Mouse (Mus musculus) myocyte (in vitro differentiated cells): Measurements from ENCODE around the gene Tpm4. TPM values are rescaled to one million over a fixed set of nuclear protein-coding genes. Genes with fewer than 3 reads are reported as not detected.
"Not testable (repeated sequence)": the region's sequence is repeated elsewhere in the genome, so short reads cannot be mapped to it uniquely, and the experiment has no call there.

Source experiments
- H3K27me3 ChIP-seq: one replicate; pipeline ENCODE4 v1.6.1; 2011; ENCODE audit not compliant: control insufficient read depth, insufficient read depth, insufficient read length
- H3K36me3 ChIP-seq: one replicate; pipeline ENCODE4 v1.6.1; 2011; ENCODE audit not compliant: control insufficient read depth, insufficient read depth
- H3K4me2 ChIP-seq: one replicate; pipeline ENCODE4 v1.6.1; 2011; ENCODE audit warnings: low read depth, control low read depth
- H3K4me3 ChIP-seq: one replicate; pipeline ENCODE4 v1.5.1; 2011; ENCODE audit warnings: mild to moderate bottlenecking, control low read depth, moderate library complexity
- H3K79me2 ChIP-seq: one replicate; pipeline ENCODE4 v1.6.1; 2011; ENCODE audit not compliant: control insufficient read depth, insufficient read depth
- H3ac ChIP-seq: one replicate; pipeline ENCODE4 v1.6.1; 2011; ENCODE audit not compliant: control insufficient read depth, insufficient read length
- CEBPB ChIP-seq: IDR thresholded peaks from 2 replicates; pipeline ENCODE4 v1.6.1; 2011; ENCODE audit warnings: mild to moderate bottlenecking, moderate library complexity; ENCODE audit not compliant: poor library complexity, insufficient read depth, severe bottlenecking
- E2F4 ChIP-seq: IDR thresholded peaks from one replicate; pipeline ENCODE4 v1.6.1; 2011; ENCODE audit warnings: mild to moderate bottlenecking, control low read depth, moderate library complexity; ENCODE audit not compliant: insufficient read depth
- MAX ChIP-seq: IDR thresholded peaks from one replicate; pipeline ENCODE4 v1.6.1; 2011; ENCODE audit warnings: low read depth, mild to moderate bottlenecking, control low read depth
- MYOD1 ChIP-seq, 3 experiments: IDR thresholded peaks; one replicate each; pipeline ENCODE4 v1.6.1; 2011; ENCODE audit warnings: control low read depth in 2 of 3, low read depth in 2 of 3, mild to moderate bottlenecking in 2 of 3, moderate library complexity in 1 of 3; ENCODE audit not compliant: insufficient read length in 2 of 3, control insufficient read depth in 1 of 3
- MYOG ChIP-seq, 3 experiments: IDR thresholded peaks; one replicate each; pipeline ENCODE4 v1.6.1; 2011; ENCODE audit warnings: control low read depth in 2 of 3, low read depth in 2 of 3, mild to moderate bottlenecking in 2 of 3; ENCODE audit not compliant: insufficient read length in 2 of 3, control insufficient read depth in 1 of 3, insufficient read depth in 1 of 3
- POLR2A ChIP-seq: IDR thresholded peaks from one replicate; pipeline ENCODE4 v1.6.1; 2011; ENCODE audit warnings: low read depth, mild to moderate bottlenecking, control low read depth, moderate library complexity; ENCODE audit not compliant: insufficient read length
- POLR2AphosphoS2 ChIP-seq: IDR thresholded peaks from one replicate; pipeline ENCODE4 v1.6.1; 2011; ENCODE audit warnings: low read depth, control low read depth; ENCODE audit not compliant: insufficient read length
- REST ChIP-seq: IDR thresholded peaks from one replicate; pipeline ENCODE4 v1.6.1; 2011; ENCODE audit warnings: mild to moderate bottlenecking, control low read depth, moderate library complexity; ENCODE audit not compliant: insufficient read depth, insufficient read length
- SRF ChIP-seq: IDR thresholded peaks from one replicate; pipeline ENCODE4 v1.6.1; 2011; ENCODE audit warnings: low read depth; ENCODE audit not compliant: control insufficient read depth, insufficient read length
- TCF12 ChIP-seq: IDR thresholded peaks from one replicate; pipeline ENCODE4 v1.6.1; 2011; ENCODE audit warnings: mild to moderate bottlenecking, control low read depth; ENCODE audit not compliant: poor library complexity, insufficient read depth, severe bottlenecking
- TCF3 ChIP-seq: IDR thresholded peaks from one replicate; pipeline ENCODE4 v1.6.1; 2011; ENCODE audit warnings: low read depth, control low read depth; ENCODE audit not compliant: insufficient read length
- USF1 ChIP-seq: IDR thresholded peaks from one replicate; pipeline ENCODE4 v1.6.1; 2011; ENCODE audit warnings: low read depth, mild to moderate bottlenecking, control low read depth, moderate library complexity
- polyA plus RNA-seq: library from polyadenylated mRNA; unstranded; fragments of >200 nt; fragmentation: generic; extraction: Trizol; gene quantifications from one replicate; pipeline ENCODE4 v1.2.1, GENCODE M21; 2012; ENCODE audit warnings: missing spikeins

The Tpm4 gene
- polyA plus RNA-seq, 1 experiment: 205 TPM

DNA sequence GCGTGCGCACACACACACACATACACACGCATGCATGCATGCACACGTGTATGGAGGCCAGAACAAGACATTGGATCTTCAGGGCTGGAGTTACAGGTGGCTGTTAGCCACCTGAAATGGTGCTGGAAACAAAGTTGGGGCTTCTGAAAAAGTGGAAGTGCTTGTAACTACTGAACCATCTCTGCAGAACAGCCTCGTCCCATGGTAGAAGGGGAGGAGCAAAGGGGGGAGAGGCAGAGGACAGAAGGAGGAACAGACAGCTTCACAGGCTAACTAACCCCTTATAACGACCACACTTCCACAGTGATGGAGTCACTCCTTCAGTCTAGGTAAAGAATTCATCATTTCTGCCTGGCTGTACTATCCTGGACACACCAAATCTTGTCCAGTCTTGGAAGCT is 23.9 kb upstream of the Tpm4 start:
- no peaks in the 10 kb centered on the region for H3K36me3 ChIP-seq
- H3ac ChIP-seq: no peak overlapping the region
- no peaks in the 10 kb centered on the region for H3K27me3 ChIP-seq
- TF ChIP-seq E2F4: no peak
- TF ChIP-seq CEBPB: no peak
- TF ChIP-seq MAX: no peak
- no peak for TF ChIP-seq MYOG (IDR thresholded peaks at IDR 0.05; ENCODE audit: control insufficient read depth in 1 of 3, insufficient read depth in 1 of 3, insufficient read length in 2 of 3, low read depth in 2 of 3)
- no peak for TF ChIP-seq MYOD1 (IDR thresholded peaks at IDR 0.05; ENCODE audit: control insufficient read depth in 1 of 3, insufficient read length in 2 of 3, low read depth in 2 of 3)
- no peak for TF ChIP-seq TCF3
- TF ChIP-seq USF1: no peak
- no peak for TF ChIP-seq POLR2AphosphoS2
- no peak for TF ChIP-seq POLR2A
- no peak for TF ChIP-seq SRF
- no peak for TF ChIP-seq TCF12
- no peak overlapping the region for H3K4me3 ChIP-seq
- no peak overlapping the region for H3K4me2 ChIP-seq
- H3K79me2 ChIP-seq: no peaks in the 10 kb centered on the region

DNA sequence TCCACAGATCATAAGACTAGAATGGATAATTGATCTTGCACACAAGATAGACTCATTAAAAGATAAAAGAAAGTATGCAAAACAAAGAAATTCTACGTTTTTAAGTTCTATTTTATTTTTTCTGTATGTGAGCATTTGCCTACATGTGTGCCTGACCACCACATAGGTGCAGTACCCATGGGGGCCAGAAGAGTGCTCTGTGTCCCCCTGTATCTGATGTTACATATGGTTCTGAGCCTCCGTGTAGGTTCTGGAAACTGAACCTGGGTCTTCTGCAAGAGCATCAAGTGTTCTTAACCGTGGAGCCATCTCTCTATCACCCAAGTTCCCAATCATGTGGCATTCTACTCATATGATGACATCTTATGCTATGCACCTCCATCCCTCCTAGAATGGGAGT is 22.3 kb upstream of the Tpm4 start:
- H3K4me3 ChIP-seq: no peak overlapping the region
- no peak for TF ChIP-seq MYOD1 (IDR thresholded peaks at IDR 0.05; ENCODE audit: control insufficient read depth in 1 of 3, insufficient read length in 2 of 3, low read depth in 2 of 3)
- TF ChIP-seq POLR2A: no peak
- no peak overlapping the region for H3ac ChIP-seq
- no peaks in the 10 kb centered on the region for H3K36me3 ChIP-seq
- H3K27me3 ChIP-seq: no peaks in the 10 kb centered on the region
- H3K4me2 ChIP-seq: no peak overlapping the region
- no peaks in the 10 kb centered on the region for H3K79me2 ChIP-seq

GRCm38 (mm10) chr8:72115202-72115601 is 19.6 kb upstream of the Tpm4 start:
- no peaks in the 10 kb centered on the region for H3K79me2 ChIP-seq

GRCm38 (mm10) chr8:72118616-72119015 is 16.2 kb upstream of the Tpm4 start:
- Histone ChIP-seq H3K4me3 (no peak overlapping the region), H3K79me2 (no peaks in the 10 kb centered on the region), H3K36me3 (no peaks in the 10 kb centered on the region), H3K27me3 (no peaks in the 10 kb centered on the region), H3ac (no peak overlapping the region), H3K4me2 (no peak overlapping the region)
- TF ChIP-seq TCF12 (no peak), POLR2A (no peak), MYOD1 (IDR thresholded peaks at IDR 0.05; ENCODE audit: control insufficient read depth in 1 of 3, insufficient read length in 2 of 3, low read depth in 2 of 3) (no peak), TCF3 (no peak), REST (no peak), MAX (no peak), CEBPB (no peak), MYOG (IDR thresholded peaks at IDR 0.05; ENCODE audit: control insufficient read depth in 1 of 3, insufficient read depth in 1 of 3, insufficient read length in 2 of 3, low read depth in 2 of 3) (no peak), SRF (no peak), POLR2AphosphoS2 (no peak), USF1 (no peak), E2F4 (no peak)

More at GRCm38 (mm10) chr8:72115202-72115601, 19.6 kb upstream of the Tpm4 start:
- no peak overlapping the region for H3ac ChIP-seq
- no peak overlapping the region for H3K4me2 ChIP-seq
- H3K4me3 ChIP-seq: no peak overlapping the region
- H3K27me3 ChIP-seq: no peaks in the 10 kb centered on the region
- H3K36me3 ChIP-seq: no peaks in the 10 kb centered on the region
- TF ChIP-seq E2F4: no peak
- TF ChIP-seq SRF: no peak
- no peak for TF ChIP-seq MYOG (IDR thresholded peaks at IDR 0.05; ENCODE audit: control insufficient read depth in 1 of 3, insufficient read depth in 1 of 3, insufficient read length in 2 of 3, low read depth in 2 of 3)
- TF ChIP-seq POLR2A: no peak
- no peak for TF ChIP-seq TCF3
- TF ChIP-seq REST: no peak
- no peak for TF ChIP-seq MAX
- no peak for TF ChIP-seq MYOD1 (IDR thresholded peaks at IDR 0.05; ENCODE audit: control insufficient read depth in 1 of 3, insufficient read length in 2 of 3, low read depth in 2 of 3)
- no peak for TF ChIP-seq CEBPB
- no peak for TF ChIP-seq TCF12
- no peak for TF ChIP-seq USF1
- TF ChIP-seq POLR2AphosphoS2: no peak

DNA sequence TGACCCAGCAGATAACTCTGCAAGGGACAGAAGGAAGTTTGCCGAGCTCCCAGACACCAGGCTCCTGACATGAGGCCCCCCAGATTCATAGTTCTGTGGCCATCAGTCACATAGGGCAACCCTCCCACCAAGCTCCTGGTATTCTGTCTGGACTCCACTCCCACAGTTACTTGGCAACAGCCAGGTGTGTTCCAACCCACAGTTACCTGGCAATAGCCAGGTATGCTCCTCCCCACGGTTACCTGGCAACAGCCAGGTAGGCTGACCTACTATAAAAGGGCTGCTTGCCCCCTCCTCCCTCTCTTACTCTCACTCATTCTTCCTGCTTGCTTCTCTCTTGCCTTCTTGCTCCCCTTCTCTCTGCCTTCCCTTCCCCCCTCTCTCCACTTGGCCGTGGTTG is 13.3 kb upstream of the Tpm4 start:
- not testable (repeated sequence) for H3K27me3 ChIP-seq, H3K4me3 ChIP-seq, H3K36me3 ChIP-seq, H3K79me2 ChIP-seq, H3ac ChIP-seq, H3K4me2 ChIP-seq

- TF ChIP-seq E2F4 (no peak), USF1 (no peak), MYOG (IDR thresholded peaks at IDR 0.05; ENCODE audit: control insufficient read depth in 1 of 3, insufficient read depth in 1 of 3, insufficient read length in 2 of 3, low read depth in 2 of 3) (no peak), REST (no peak), TCF12 (no peak), TCF3 (no peak), POLR2AphosphoS2 (no peak), CEBPB (no peak), POLR2A (no peak), SRF (no peak), MAX (no peak), MYOD1 (IDR thresholded peaks at IDR 0.05; ENCODE audit: control insufficient read depth in 1 of 3, insufficient read length in 2 of 3, low read depth in 2 of 3) (no peak)
Observed at GRCm38 (mm10) chr8:72121997-72122396, 12.8 kb upstream of the Tpm4 start.

More at GRCm38 (mm10) chr8:72121997-72122396, 12.8 kb upstream of the Tpm4 start:
- H3K27me3 ChIP-seq: no peaks in the 10 kb centered on the region
- no peak overlapping the region for H3K4me3 ChIP-seq
- no peak overlapping the region for H3K4me2 ChIP-seq
- H3K79me2 ChIP-seq: no peaks in the 10 kb centered on the region
- no peak overlapping the region for H3ac ChIP-seq
- no peaks in the 10 kb centered on the region for H3K36me3 ChIP-seq
